Mouse (Mus musculus) testis, adult 2 months (tissue): ENCODE results near the gene Klk14.

Experiments used
- CTCF ChIP-seq: fragments of 200-500 bp; IDR thresholded peaks from 2 replicates; pipeline ENCODE4 v1.5.1; 2012; ENCODE audit warnings: low read depth, mild to moderate bottlenecking, inconsistent platforms, low read length, moderate library complexity; ENCODE audit not compliant: control insufficient read depth, insufficient read depth, insufficient replicate concordance
- POLR2A ChIP-seq: fragments of 200-500 bp; IDR thresholded peaks from 2 replicates; pipeline ENCODE4 v1.6.1; 2012; ENCODE audit warnings: low read depth, mild to moderate bottlenecking, inconsistent platforms, low read length, moderate library complexity; ENCODE audit not compliant: control insufficient read depth

- no peak for TF ChIP-seq CTCF
- TF ChIP-seq POLR2A = no peak
Observed at GRCm38 (mm10) chr7:43668582-43668981, 21.6 kb upstream of the Klk14 start.
